Mouse (Mus musculus) cerebellum, postnatal 14 days (tissue): ENCODE data around the gene Dgkd.

Experiments used
- DNase-seq, 2 experiments: peaks; one replicate each; pipeline ENCODE4 v3.0.0; 2021; ENCODE audit warnings: mixed read lengths in 2 of 2

Dgkd gene

GRCm38 (mm10) chr1:87890960-87891359 lies 37.9 kb downstream of the Dgkd start:
- no peak for DNase-seq

GRCm38 (mm10) chr1:87891634-87892033 lies 38.5 kb downstream of the Dgkd start:
- DNase-seq: peak; percentile 43 to 52

GRCm38 (mm10) chr1:87892499-87892898 lies 39.4 kb downstream of the Dgkd start:
- no peak for DNase-seq

GRCm38 (mm10) chr1:87893414-87893813 lies 40.3 kb downstream of the Dgkd start:
- DNase-seq: no peak

- DNase-seq: no peak
These were observed 43.8 kb downstream of the Dgkd start for GRCm38 (mm10) chr1:87896921-87897320.

- DNase-seq: no peak
These were observed 46.6 kb downstream of the Dgkd start for GRCm38 (mm10) chr1:87899701-87900100.

GRCm38 (mm10) chr1:87900979-87901378 lies 47.9 kb downstream of the Dgkd start:
- DNase-seq: no peak

- no peak for DNase-seq
These were observed 49.1 kb downstream of the Dgkd start for GRCm38 (mm10) chr1:87902186-87902585.

GRCm38 (mm10) chr1:87906361-87906956 lies 53.4 kb downstream of the Dgkd start:
- peak in 1 of 2 experiments; percentile 28 for DNase-seq

GRCm38 (mm10) chr1:87908006-87908405 lies 54.9 kb downstream of the Dgkd start:
- no peak for DNase-seq

GRCm38 (mm10) chr1:87908736-87909135 lies 55.6 kb downstream of the Dgkd start:
- DNase-seq: no peak

- DNase-seq: no peak
These were observed 56.5 kb downstream of the Dgkd start for GRCm38 (mm10) chr1:87909565-87909964.

GRCm38 (mm10) chr1:87910428-87910827 lies 57.3 kb downstream of the Dgkd start:
- no peak for DNase-seq

- DNase-seq: no peak
These were observed 60.3 kb downstream of the Dgkd start for GRCm38 (mm10) chr1:87913356-87913755.

- DNase-seq: no peak
These were observed 64.3 kb downstream of the Dgkd start for GRCm38 (mm10) chr1:87917361-87917760.

- DNase-seq: peak; percentile 40 to 66
These were observed 65.0 kb downstream of the Dgkd start for GRCm38 (mm10) chr1:87918061-87918460.

GRCm38 (mm10) chr1:87920056-87920614 lies 67.0 kb downstream of the Dgkd start:
- DNase-seq: no peak

- peak; percentile 63 to 64 for DNase-seq
These were observed 69.6 kb downstream of the Dgkd start for GRCm38 (mm10) chr1:87922666-87923065.

GRCm38 (mm10) chr1:87924888-87925287 lies 71.8 kb downstream of the Dgkd start:
- DNase-seq: no peak

- peak; percentile 75 to 78 for DNase-seq
These were observed 76.6 kb downstream of the Dgkd start for GRCm38 (mm10) chr1:87929730-87930129.

GRCm38 (mm10) chr1:87933051-87933450 lies 80.0 kb downstream of the Dgkd start:
- no peak for DNase-seq

GRCm38 (mm10) chr1:87935095-87935494 lies 82.0 kb downstream of the Dgkd start:
- no peak for DNase-seq

GRCm38 (mm10) chr1:87935546-87935945 lies 82.5 kb downstream of the Dgkd start:
- DNase-seq: no peak

- no peak for DNase-seq
These were observed 83.0 kb downstream of the Dgkd start for GRCm38 (mm10) chr1:87936075-87936474.

- DNase-seq: peak in 1 of 2 experiments; percentile 29
These were observed 83.4 kb downstream of the Dgkd start for GRCm38 (mm10) chr1:87936516-87936915.
